Mouse (Mus musculus): Measurements from ENCODE around the gene Selenow.

DNA sequence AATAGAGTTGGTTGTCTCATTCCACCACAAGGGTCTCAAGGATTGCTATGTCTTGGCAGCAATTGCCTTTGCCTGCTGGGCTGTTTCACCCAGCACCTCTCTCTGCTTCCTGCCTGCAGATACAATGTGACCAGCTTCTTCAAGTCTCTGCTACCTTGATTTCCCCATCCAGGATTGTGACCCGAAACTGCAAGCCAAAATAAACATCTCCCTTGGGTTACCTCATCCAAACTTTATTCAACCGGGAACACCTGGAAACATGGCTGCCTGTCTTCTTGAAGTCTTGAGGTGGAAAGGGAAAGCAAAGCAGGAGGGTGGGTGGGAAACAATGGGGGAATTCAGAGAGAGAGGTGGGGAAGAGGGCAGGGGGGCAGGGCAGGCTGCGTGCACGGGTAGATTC is 5.2 kb downstream of the Selenow start:
- no peak for TF ChIP-seq CTCF (IDR thresholded peaks at IDR 0.05; ENCODE audit: low read depth)
- no peak for TF ChIP-seq EP300 (optimal IDR thresholded peaks at IDR 0.05)

Data from stomach, postnatal 0 days (tissue).